Mouse (Mus musculus) spleen, adult 2 months (tissue): ENCODE measurements around the gene Spata46. TPM values are rescaled to one million over a fixed set of nuclear protein-coding genes. Genes with fewer than 3 reads are reported as not detected.

Experiments
- DNase-seq, 2 experiments: peaks; one replicate each; pipeline versions ENCODE4 v3.0.0 to v3.0.0-alpha.2; 2012 to 2021; ENCODE audit warnings: low spot score in 2 of 2, low read depth in 1 of 2
- H3K27ac ChIP-seq: fragments of 200-500 bp; 2 replicates; pipeline ENCODE4 v1.5.1; 2012; ENCODE audit warnings: low read length, inconsistent platforms; ENCODE audit not compliant: insufficient read depth
- H3K27me3 ChIP-seq: fragments of 200-500 bp; 2 replicates; pipeline ENCODE4 v1.6.1; 2012; ENCODE audit warnings: mild to moderate bottlenecking, moderate library complexity, low read length, inconsistent platforms; ENCODE audit not compliant: control insufficient read depth, insufficient read depth
- H3K36me3 ChIP-seq: fragments of 200-500 bp; 2 replicates; pipeline ENCODE4 v1.6.1; 2012; ENCODE audit warnings: mild to moderate bottlenecking, low read length, inconsistent platforms; ENCODE audit not compliant: control insufficient read depth, insufficient read depth
- H3K4me1 ChIP-seq: fragments of 200-500 bp; 2 replicates; pipeline ENCODE4 v1.6.1; 2011; ENCODE audit warnings: inconsistent platforms; ENCODE audit not compliant: control insufficient read depth, insufficient read depth, insufficient read length
- H3K4me3 ChIP-seq: fragments of 200-500 bp; 2 replicates; pipeline ENCODE4 v1.5.1; 2011; ENCODE audit warnings: mild to moderate bottlenecking, inconsistent platforms; ENCODE audit not compliant: insufficient read depth, insufficient read length; ENCODE audit errors: extremely low read depth
- CTCF ChIP-seq: fragments of 200-500 bp; IDR thresholded peaks from 2 replicates; pipeline ENCODE4 v1.5.1; 2011; ENCODE audit warnings: mild to moderate bottlenecking, inconsistent platforms; ENCODE audit not compliant: insufficient read depth, insufficient read length, insufficient replicate concordance; ENCODE audit errors: extremely low read depth
- POLR2A ChIP-seq: fragments of 200-500 bp; IDR thresholded peaks from 2 replicates; pipeline ENCODE4 v1.6.1; 2011; ENCODE audit warnings: low read depth, low read length, inconsistent platforms
- WGBS: fragments of 180-500 bp; shearing (Covaris S2); methylation state at CpG from one replicate; pipeline ENCODE4 v1.1.7; 2018; 5-methylcytosine and 5-hydroxymethylcytosine counted together
- polyA plus RNA-seq: library from polyadenylated mRNA; depleted of rRNA; stranded (reverse); fragments of >200 nt; gene quantifications from 2 replicates; pipeline ENCODE4 v1.2.3, GENCODE M21; 2012

Spata46 gene
- polyA plus RNA-seq, 1 experiment: not detected

DNA sequence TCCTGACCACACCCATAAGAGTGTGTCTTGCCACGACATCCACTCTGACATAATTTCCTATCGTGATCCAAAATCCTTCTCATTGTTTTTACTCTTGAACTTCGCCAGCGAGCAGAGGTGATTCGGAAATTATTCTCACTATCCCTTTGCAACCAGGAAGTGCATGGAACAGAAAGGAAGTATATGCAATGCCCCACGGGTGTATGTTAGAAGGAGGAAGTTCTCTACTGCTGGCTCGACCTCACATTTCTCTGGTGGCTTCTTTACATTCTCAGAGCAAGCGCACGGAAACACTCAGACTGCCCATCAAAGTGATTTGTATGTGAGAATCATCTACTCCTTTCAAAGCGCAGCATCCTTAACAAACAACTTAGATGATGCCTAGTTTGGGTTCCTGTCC is 3.6 kb upstream of the Spata46 start:
- Histone ChIP-seq H3K27me3 (no peaks in the 10 kb centered on the region), H3K36me3 (no peaks in the 10 kb centered on the region), H3K4me3 (no peak overlapping the region), H3K4me1 (no peaks in the 10 kb centered on the region), H3K27ac (no peak overlapping the region)
- no peak for DNase-seq
- 72% methylated on average over 10 of the region's 10 CpGs for WGBS
- TF ChIP-seq POLR2A (no peak), CTCF (no peak)

DNA sequence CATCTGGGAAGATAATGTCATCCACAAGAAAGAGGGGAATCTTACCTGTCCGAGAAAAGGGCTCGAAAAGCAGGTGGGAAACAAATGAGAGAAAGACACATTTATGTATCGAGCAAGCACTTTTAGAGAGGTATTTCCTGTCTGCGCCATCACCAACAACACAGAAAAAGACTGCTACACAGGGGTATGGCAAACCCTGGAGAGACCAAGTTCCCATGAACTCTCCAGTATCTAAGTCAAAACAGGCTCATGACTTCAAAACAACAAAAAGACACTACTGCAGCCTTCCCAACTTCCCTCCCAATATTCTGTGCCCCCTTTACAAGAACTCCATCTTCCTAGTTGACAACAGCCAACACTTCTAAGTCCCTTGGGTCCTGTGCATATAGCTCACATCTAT is 2.4 kb upstream of the Spata46 start, which contains the start of gene Gm7694:
TSS of gene Gm7694 (minus strand) at position 101 of the 400 bp plus-strand sequence.
- no peaks in the 10 kb centered on the region for H3K4me1 ChIP-seq
- no peak for DNase-seq
- H3K27ac ChIP-seq: no peak within 1 kb of the TSS
- no peak within 1 kb of the TSS for H3K4me3 ChIP-seq
- H3K27me3 ChIP-seq: no peaks in the 10 kb centered on the region
- WGBS: 93% methylated on average over 4 of the region's 4 CpGs
- H3K36me3 ChIP-seq: no peaks in the 10 kb centered on the region
- TF ChIP-seq POLR2A: no peak
- no peak for TF ChIP-seq CTCF

DNA sequence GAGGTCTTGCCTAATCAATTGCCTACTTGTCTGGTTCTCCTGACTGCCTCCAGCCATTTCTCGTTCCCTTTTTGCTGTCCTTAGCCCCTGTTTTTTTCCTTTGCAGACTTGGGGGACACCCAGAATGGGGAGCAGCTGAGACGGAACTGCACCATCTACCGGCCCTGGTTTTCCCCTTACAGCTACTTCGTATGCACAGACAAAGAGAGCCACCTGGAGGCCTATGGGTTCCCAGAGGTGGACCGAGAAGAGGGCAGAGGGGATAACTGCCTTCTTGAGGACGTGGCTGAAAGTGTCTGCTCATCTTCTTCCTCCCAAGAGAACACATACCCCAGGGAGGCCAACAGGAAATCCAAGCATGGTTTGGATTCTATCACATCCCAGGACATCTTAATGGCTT is 2.8 kb downstream of the Spata46 start:
- H3K27me3 ChIP-seq: no peaks in the 10 kb centered on the region
- no peak for DNase-seq
- H3K4me3 ChIP-seq: no peak overlapping the region
- no peaks in the 10 kb centered on the region for H3K4me1 ChIP-seq
- 73% methylated on average over 6 of the region's 6 CpGs for WGBS
- H3K36me3 ChIP-seq: no peaks in the 10 kb centered on the region
- H3K27ac ChIP-seq: no peak overlapping the region
- TF ChIP-seq CTCF (no peak), POLR2A (no peak)

- Histone ChIP-seq H3K27me3 (no peaks in the 10 kb centered on the region), H3K4me3 (no peak overlapping the region), H3K36me3 (no peaks in the 10 kb centered on the region), H3K27ac (no peak overlapping the region), H3K4me1 (no peaks in the 10 kb centered on the region)
- 100% methylated on average over 2 of the region's 2 CpGs for WGBS
- no peak for DNase-seq
- TF ChIP-seq CTCF: no peak
- TF ChIP-seq POLR2A: no peak
These were observed 13.4 kb downstream of the Spata46 start for GRCm38 (mm10) chr1:170322046-170322445.

- Histone ChIP-seq H3K4me1 (no peaks in the 10 kb centered on the region), H3K4me3 (no peak overlapping the region), H3K36me3 (no peaks in the 10 kb centered on the region), H3K27me3 (no peaks in the 10 kb centered on the region), H3K27ac (no peak overlapping the region)
- 91% methylated on average over 10 of the region's 10 CpGs for WGBS
- no peak for TF ChIP-seq POLR2A
- TF ChIP-seq CTCF: no peak
- no peak for DNase-seq
These were observed 14.4 kb downstream of the Spata46 start for GRCm38 (mm10) chr1:170323001-170323400.

- DNase-seq: no peak
These were observed 15.7 kb downstream of the Spata46 start for GRCm38 (mm10) chr1:170324312-170324711.

GRCm38 (mm10) chr1:170325277-170325676 is 16.7 kb downstream of the Spata46 start:
- Histone ChIP-seq H3K4me1 (no peaks in the 10 kb centered on the region), H3K27me3 (no peaks in the 10 kb centered on the region), H3K4me3 (no peak overlapping the region), H3K27ac (no peak overlapping the region), H3K36me3 (no peaks in the 10 kb centered on the region)
- DNase-seq: no peak
- 95% methylated on average over 4 of the region's 4 CpGs for WGBS
- TF ChIP-seq POLR2A: no peak
- no peak for TF ChIP-seq CTCF

More at GRCm38 (mm10) chr1:170324312-170324711, 15.7 kb downstream of the Spata46 start:
- no peaks in the 10 kb centered on the region for H3K36me3 ChIP-seq
- 97% methylated on average over 1 of the region's 1 CpGs for WGBS
- no peaks in the 10 kb centered on the region for H3K27me3 ChIP-seq
- no peak overlapping the region for H3K27ac ChIP-seq
- H3K4me1 ChIP-seq: no peaks in the 10 kb centered on the region
- H3K4me3 ChIP-seq: no peak overlapping the region
- TF ChIP-seq CTCF: no peak
- TF ChIP-seq POLR2A: no peak

DNA sequence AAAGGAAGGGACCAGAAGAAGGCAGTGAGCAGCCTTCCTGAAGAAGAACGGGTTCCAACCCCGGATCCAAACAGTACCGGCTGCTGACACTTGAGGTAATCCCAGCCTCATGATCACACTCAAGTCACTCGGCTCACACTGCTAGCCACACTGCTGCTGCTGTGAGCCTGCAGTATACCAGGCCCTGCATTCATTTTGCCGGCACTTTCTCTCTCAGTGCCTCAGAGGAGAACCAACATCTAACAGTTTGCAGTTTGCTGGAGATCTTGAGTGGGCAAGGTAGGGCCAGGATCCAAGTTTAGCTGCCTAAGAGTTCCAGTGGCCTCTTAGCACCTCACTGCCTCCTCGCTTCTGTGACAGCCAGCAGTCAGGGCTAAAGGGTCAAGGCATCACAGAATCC is 23.3 kb downstream of the Spata46 start:
- Histone ChIP-seq H3K27me3 (no peaks in the 10 kb centered on the region), H3K4me3 (no peak overlapping the region), H3K27ac (no peak overlapping the region), H3K36me3 (no peaks in the 10 kb centered on the region), H3K4me1 (no peaks in the 10 kb centered on the region)
- TF ChIP-seq CTCF: no peak
- no peak for DNase-seq
- WGBS: 89% methylated on average over 6 of the region's 6 CpGs
